Mouse (Mus musculus): Measurements from ENCODE around the gene Celf2. TPM values are rescaled to one million over a fixed set of nuclear protein-coding genes. Genes with fewer than 3 reads are reported as not detected.

The Celf2 gene
- total and polyA plus RNA-seq, 2 experiments from 2014 or later: 185 to 205 TPM

- ATAC-seq (peak; percentile 43; the same call in 1 of the 2 replicates), DNase-seq (peak; percentile 50)
- no peak overlapping the region for H3K4me3 ChIP-seq (ENCODE audit: low read depth, low read length)
- H3K4me1 ChIP-seq (ENCODE audit: insufficient read depth): 0 out of 2 replicates have a peak, but pooled peaks cover 4% of the 10 kb centered on the region
- H3K27ac ChIP-seq (ENCODE audit: low read depth, low read length): peak overlapping the region; percentile 10; the same call in 1 of the 2 replicates
- 47% methylated on average over 6 of the region's 6 CpGs for WGBS
- no peaks in the 10 kb centered on the region for H3K36me3 ChIP-seq (ENCODE audit: insufficient read depth)
- no peaks in the 10 kb centered on the region for H3K9me3 ChIP-seq (ENCODE audit: low read length)
- no peak overlapping the region for H3K9ac ChIP-seq
- H3K27me3 ChIP-seq (ENCODE audit: insufficient read depth, low read length): no peaks in the 10 kb centered on the region
- TF ChIP-seq CTCF (IDR thresholded peaks at IDR 0.05; ENCODE audit: low read depth): no peak
- H3K4me2 ChIP-seq (ENCODE audit: low read depth): no peak overlapping the region
Observed at GRCm38 (mm10) chr2:7531185-7531960, 22.0 kb upstream of the Celf2 start.

GRCm38 (mm10) chr2:7530461-7531184 lies 21.3 kb upstream of the Celf2 start:
- TF ChIP-seq CTCF (IDR thresholded peaks at IDR 0.05; ENCODE audit: low read depth): no peak
- no peak overlapping the region for H3K9ac ChIP-seq

GRCm38 (mm10) chr2:7529637-7530036 lies 20.3 kb upstream of the Celf2 start:
- ATAC-seq (peak; percentile 29), DNase-seq (peak; percentile 44)
- H3K4me2 ChIP-seq (ENCODE audit: low read depth): peak overlapping the region; percentile 4; the same call in 1 of the 2 replicates
- no peak overlapping the region for H3K9ac ChIP-seq
- peak overlapping the region; percentile 55; the same call in 1 of the 2 replicates for H3K27ac ChIP-seq (ENCODE audit: low read depth, low read length)
- H3K36me3 ChIP-seq (ENCODE audit: insufficient read depth): no peaks in the 10 kb centered on the region
- H3K4me3 ChIP-seq (ENCODE audit: low read depth, low read length): no peak overlapping the region
- no peaks in the 10 kb centered on the region for H3K9me3 ChIP-seq (ENCODE audit: low read length)
- H3K27me3 ChIP-seq (ENCODE audit: insufficient read depth, low read length): no peaks in the 10 kb centered on the region
- 30% methylated on average over 5 of the region's 5 CpGs for WGBS
- TF ChIP-seq CTCF (IDR thresholded peaks at IDR 0.05; ENCODE audit: low read depth): no peak
- H3K4me1 ChIP-seq (ENCODE audit: insufficient read depth): 0 out of 2 replicates have a peak, but pooled peaks cover 4% of the 10 kb centered on the region

More at GRCm38 (mm10) chr2:7530461-7531184, 21.3 kb upstream of the Celf2 start:
- no peak overlapping the region for H3K4me3 ChIP-seq (ENCODE audit: low read depth, low read length)
- no peaks in the 10 kb centered on the region for H3K9me3 ChIP-seq (ENCODE audit: low read length)
- H3K4me2 ChIP-seq (ENCODE audit: low read depth): no peak overlapping the region
- no peaks in the 10 kb centered on the region for H3K27me3 ChIP-seq (ENCODE audit: insufficient read depth, low read length)
- DNase-seq: no peak
- H3K4me1 ChIP-seq (ENCODE audit: insufficient read depth): 0 out of 2 replicates have a peak, but pooled peaks cover 4% of the 10 kb centered on the region
- peak overlapping the region; percentile 30 for H3K27ac ChIP-seq (ENCODE audit: low read depth, low read length)
- WGBS: 18% methylated on average over 8 of the region's 8 CpGs
- H3K36me3 ChIP-seq (ENCODE audit: insufficient read depth): no peaks in the 10 kb centered on the region
- peak; percentile 34 for ATAC-seq

- TF ChIP-seq CTCF (IDR thresholded peaks at IDR 0.05; ENCODE audit: low read depth): no peak
- DNase-seq: no peak
- no peak overlapping the region for H3K27ac ChIP-seq (ENCODE audit: low read depth, low read length)
- no peaks in the 10 kb centered on the region for H3K27me3 ChIP-seq (ENCODE audit: insufficient read depth, low read length)
- no peak overlapping the region for H3K4me3 ChIP-seq (ENCODE audit: low read depth, low read length)
- 38% methylated on average over 6 of the region's 6 CpGs for WGBS
- ATAC-seq: no peak; the same call in 1 of the 2 replicates
- H3K9ac ChIP-seq: no peak overlapping the region
- H3K9me3 ChIP-seq (ENCODE audit: low read length): no peaks in the 10 kb centered on the region
- H3K4me2 ChIP-seq (ENCODE audit: low read depth): no peak overlapping the region
- no peaks in the 10 kb centered on the region for H3K36me3 ChIP-seq (ENCODE audit: insufficient read depth)
- 0 out of 2 replicates have a peak, but pooled peaks cover 4% of the 10 kb centered on the region for H3K4me1 ChIP-seq (ENCODE audit: insufficient read depth)
Observed at GRCm38 (mm10) chr2:7526696-7527095, 17.3 kb upstream of the Celf2 start.

GRCm38 (mm10) chr2:7519473-7519872 lies 10.1 kb upstream of the Celf2 start:
- Histone ChIP-seq H3K27ac (ENCODE audit: low read depth, low read length) (no peak overlapping the region), H3K27me3 (ENCODE audit: insufficient read depth, low read length) (no peaks in the 10 kb centered on the region), H3K9me3 (ENCODE audit: low read length) (no peaks in the 10 kb centered on the region), H3K9ac (no peak overlapping the region), H3K4me3 (ENCODE audit: low read depth, low read length) (no peak overlapping the region), H3K36me3 (ENCODE audit: insufficient read depth) (no peaks in the 10 kb centered on the region), H3K4me1 (ENCODE audit: insufficient read depth) (no peaks in the 10 kb centered on the region), H3K4me2 (ENCODE audit: low read depth) (no peak overlapping the region)
- no peak for TF ChIP-seq CTCF (IDR thresholded peaks at IDR 0.05; ENCODE audit: low read depth)
- ATAC-seq (no peak), DNase-seq (no peak)
- 76% methylated on average over 1 of the region's 1 CpGs for WGBS

- no peak overlapping the region for H3K4me3 ChIP-seq (ENCODE audit: low read depth, low read length)
- no peaks in the 10 kb centered on the region for H3K9me3 ChIP-seq (ENCODE audit: low read length)
- no peak for ATAC-seq
- no peak overlapping the region for H3K27ac ChIP-seq (ENCODE audit: low read depth, low read length)
- no peaks in the 10 kb centered on the region for H3K4me1 ChIP-seq (ENCODE audit: insufficient read depth)
- H3K27me3 ChIP-seq (ENCODE audit: insufficient read depth, low read length): no peaks in the 10 kb centered on the region
- H3K36me3 ChIP-seq (ENCODE audit: insufficient read depth): no peaks in the 10 kb centered on the region
- no peak overlapping the region for H3K9ac ChIP-seq
- DNase-seq: no peak
- TF ChIP-seq CTCF (IDR thresholded peaks at IDR 0.05; ENCODE audit: low read depth): no peak
- H3K4me2 ChIP-seq (ENCODE audit: low read depth): no peak overlapping the region
Observed at GRCm38 (mm10) chr2:7493420-7493819, 15.9 kb downstream of the Celf2 start.

- WGBS: 74% methylated on average over 2 of the region's 2 CpGs
- no peaks in the 10 kb centered on the region for H3K9me3 ChIP-seq (ENCODE audit: low read length)
- TF ChIP-seq CTCF (IDR thresholded peaks at IDR 0.05; ENCODE audit: low read depth): no peak
Observed at GRCm38 (mm10) chr2:7484974-7485373, 24.4 kb downstream of the Celf2 start.

More at GRCm38 (mm10) chr2:7484974-7485373, 24.4 kb downstream of the Celf2 start:
- Histone ChIP-seq H3K27me3 (ENCODE audit: insufficient read depth, low read length) (no peaks in the 10 kb centered on the region), H3K27ac (ENCODE audit: low read depth, low read length) (no peak overlapping the region), H3K36me3 (ENCODE audit: insufficient read depth) (no peaks in the 10 kb centered on the region), H3K4me1 (ENCODE audit: insufficient read depth) (no peaks in the 10 kb centered on the region), H3K9ac (no peak overlapping the region), H3K4me2 (ENCODE audit: low read depth) (no peak overlapping the region), H3K4me3 (ENCODE audit: low read depth, low read length) (no peak overlapping the region)
- ATAC-seq (no peak), DNase-seq (no peak)
